ENCODE assay signal across 8 mouse cellular contexts in genomic region chr14:33447027-33447569, GRCm38 (mm10). TPM values are rescaled to one million over a fixed set of nuclear protein-coding genes. Genes with fewer than 3 reads are reported as not detected.
DNase-seq lines count a peak whose midpoint lies in the region; ATAC-seq lines count a peak whose summit lies in the region.

TSS of gene Mapk8 (minus strand) at chr14:33447158.

- peak within 1 kb of the TSS; percentile 62 for H3K4me2 ChIP-seq in hindbrain, embryonic 16.5 days (ENCODE audit: low read length)

- no peaks in the 10 kb centered on the region; the same call in 1 of the 2 replicates for H3K27me3 ChIP-seq in hindbrain, embryonic 16.5 days (replicated peaks; ENCODE audit: control insufficient read depth, insufficient read depth, low read length)

- peak; percentile 85 for DNase-seq in R1 (ENCODE audit: low read depth, low spot score)
- DNase-seq in cerebellum, postnatal 25 days, result peak; percentile 96 to 98
- DNase-seq in frontal cortex, postnatal 36 days (ENCODE audit: low spot score in 2 of 2), result peak; percentile 94 to 96
- DNase-seq in left cerebral cortex, adult 18-20 months (ENCODE audit: low spot score in 2 of 2), result peak; percentile 94 to 96
- peak; percentile 97 for DNase-seq in right cerebral cortex, adult 18-20 months
- peak; percentile 88 for DNase-seq in urinary bladder, postnatal 10 days (ENCODE audit: low spot score)

- peaks cover 42% of the 10 kb centered on the region for H3K79me2 ChIP-seq in macrophage (ENCODE audit: inconsistent target)

- under 1% methylated on average over 42 of the region's 70 CpGs for WGBS in hindbrain, embryonic 16.5 days
- under 1% methylated on average over 62 of the region's 70 CpGs for WGBS in macrophage (ENCODE audit: missing documents)

- peak within 1 kb of the TSS; percentile 95 for H3K9ac ChIP-seq in hindbrain, embryonic 16.5 days (ENCODE audit: low read depth, low read length)

- H3K4me3 ChIP-seq in hindbrain, embryonic 16.5 days (ENCODE audit: low read length), result peak within 1 kb of the TSS; percentile 89
- peak within 1 kb of the TSS; percentile 43 for H3K4me3 ChIP-seq in macrophage (ENCODE audit: inconsistent target)

- peaks cover 7% of the 10 kb centered on the region for H3K4me1 ChIP-seq in hindbrain, embryonic 16.5 days (ENCODE audit: control insufficient read depth, insufficient read depth, low read depth, low read length)

- peak; percentile 98 for ATAC-seq in hindbrain, embryonic 16.5 days

- H3K27ac ChIP-seq in hindbrain, embryonic 16.5 days (ENCODE audit: low read depth, low read length), result peak within 1 kb of the TSS; percentile 92
- H3K27ac ChIP-seq in macrophage, result no peak within 1 kb of the TSS

- H3K36me3 ChIP-seq in hindbrain, embryonic 16.5 days (ENCODE audit: control insufficient read depth, insufficient read depth, low read length), result no peaks in the 10 kb centered on the region
- H3K36me3 ChIP-seq in macrophage (ENCODE audit: inconsistent target), result no peaks in the 10 kb centered on the region

- H3K9me3 ChIP-seq in hindbrain, embryonic 16.5 days (ENCODE audit: control insufficient read depth, low read length), result no peaks in the 10 kb centered on the region

RNA-seq across cellular contexts. Expression of gene Mapk8, which starts in this region (rescaled TPM):
- polyA plus RNA-seq in hindbrain, embryonic 16.5 days (2015; fragmentation: Nextera tagmentation; extraction: Ambion mirVana), result 24.4 and 27.1 TPM in 2 replicates
- 100 to 1,000 TPM; 104 to 107 TPM for total RNA-seq in left cerebral cortex, adult 18-20 months (2021)
- 10 to 100 TPM; 21.9 to 83.2 (median 56.1) TPM for total RNA-seq in macrophage (2018; cell fraction: chromatin; rRNA removed)
- 10 to 100 TPM in 14 of 26 experiments, 1 to 10 TPM in 12; 6.4 to 14.3 (median 10.3) TPM for total RNA-seq in macrophage (2018; cell fraction: cytosol; rRNA removed)
- 10 to 100 TPM; 20.9 to 59.4 (median 32.7) TPM for total RNA-seq in macrophage (2018; cell fraction: nucleus; rRNA removed)
- 8.0 to 15.4 TPM (median 11.3 TPM) in 3 replicates for polyA plus RNA-seq in macrophage (2018)
